Mouse (Mus musculus) spleen, adult 2 months (tissue): ENCODE data around the gene Igfbp7. TPM values are rescaled to one million over a fixed set of nuclear protein-coding genes. Genes with fewer than 3 reads are reported as not detected.

ENCODE experiments used
- DNase-seq, 2 experiments: peaks; one replicate each; pipeline versions ENCODE4 v3.0.0 to v3.0.0-alpha.2; 2012 to 2021; ENCODE audit warnings: low spot score in 2 of 2, low read depth in 1 of 2
- H3K27ac ChIP-seq: fragments of 200-500 bp; 2 replicates; pipeline ENCODE4 v1.5.1; 2012; ENCODE audit warnings: low read length, inconsistent platforms; ENCODE audit not compliant: insufficient read depth
- H3K27me3 ChIP-seq: fragments of 200-500 bp; 2 replicates; pipeline ENCODE4 v1.6.1; 2012; ENCODE audit warnings: mild to moderate bottlenecking, moderate library complexity, low read length, inconsistent platforms; ENCODE audit not compliant: control insufficient read depth, insufficient read depth
- H3K36me3 ChIP-seq: fragments of 200-500 bp; 2 replicates; pipeline ENCODE4 v1.6.1; 2012; ENCODE audit warnings: mild to moderate bottlenecking, low read length, inconsistent platforms; ENCODE audit not compliant: control insufficient read depth, insufficient read depth
- H3K4me1 ChIP-seq: fragments of 200-500 bp; 2 replicates; pipeline ENCODE4 v1.6.1; 2011; ENCODE audit warnings: inconsistent platforms; ENCODE audit not compliant: control insufficient read depth, insufficient read depth, insufficient read length
- H3K4me3 ChIP-seq: fragments of 200-500 bp; 2 replicates; pipeline ENCODE4 v1.5.1; 2011; ENCODE audit warnings: mild to moderate bottlenecking, inconsistent platforms; ENCODE audit not compliant: insufficient read depth, insufficient read length; ENCODE audit errors: extremely low read depth
- CTCF ChIP-seq: fragments of 200-500 bp; IDR thresholded peaks from 2 replicates; pipeline ENCODE4 v1.5.1; 2011; ENCODE audit warnings: mild to moderate bottlenecking, inconsistent platforms; ENCODE audit not compliant: insufficient read depth, insufficient read length, insufficient replicate concordance; ENCODE audit errors: extremely low read depth
- POLR2A ChIP-seq: fragments of 200-500 bp; IDR thresholded peaks from 2 replicates; pipeline ENCODE4 v1.6.1; 2011; ENCODE audit warnings: low read depth, low read length, inconsistent platforms
- WGBS: fragments of 180-500 bp; shearing (Covaris S2); methylation state at CpG from one replicate; pipeline ENCODE4 v1.1.7; 2018; 5-methylcytosine and 5-hydroxymethylcytosine counted together
- polyA plus RNA-seq: library from polyadenylated mRNA; depleted of rRNA; stranded (reverse); fragments of >200 nt; gene quantifications from 2 replicates; pipeline ENCODE4 v1.2.3, GENCODE M21; 2012

The Igfbp7 gene
- polyA plus RNA-seq, 1 experiment: 2,807 TPM

- no peaks in the 10 kb centered on the region for H3K36me3 ChIP-seq
- 93% methylated on average over 5 of the region's 5 CpGs for WGBS
- peaks cover 5% of the 10 kb centered on the region for H3K4me1 ChIP-seq
- TF ChIP-seq POLR2A (no peak), CTCF (no peak)
- no peaks in the 10 kb centered on the region for H3K27me3 ChIP-seq
- no peak overlapping the region for H3K4me3 ChIP-seq
- no peak overlapping the region for H3K27ac ChIP-seq
- no peak for DNase-seq
Observed at GRCm38 (mm10) chr5:77381686-77382085, 26.2 kb downstream of the Igfbp7 start.

GRCm38 (mm10) chr5:77381283-77381682 lies 26.6 kb downstream of the Igfbp7 start:
- TF ChIP-seq POLR2A: no peak
- no peak for TF ChIP-seq CTCF
- peaks cover 5% of the 10 kb centered on the region for H3K4me1 ChIP-seq
- no peaks in the 10 kb centered on the region for H3K27me3 ChIP-seq
- H3K36me3 ChIP-seq: no peaks in the 10 kb centered on the region
- no peak overlapping the region for H3K4me3 ChIP-seq
- 86% methylated on average over 7 of the region's 7 CpGs for WGBS
- no peak overlapping the region for H3K27ac ChIP-seq
- DNase-seq: no peak

GRCm38 (mm10) chr5:77380321-77380901 lies 27.4 kb downstream of the Igfbp7 start:
- WGBS: 91% methylated on average over 17 of the region's 17 CpGs
- TF ChIP-seq POLR2A: no peak
- TF ChIP-seq CTCF: no peak
- Histone ChIP-seq H3K27me3 (no peaks in the 10 kb centered on the region), H3K27ac (no peak overlapping the region), H3K4me3 (no peak overlapping the region), H3K36me3 (no peaks in the 10 kb centered on the region), H3K4me1 (peaks cover 5% of the 10 kb centered on the region)
- no peak for DNase-seq

- 84% methylated on average over 14 of the region's 14 CpGs for WGBS
- TF ChIP-seq CTCF: no peak
- no peak for TF ChIP-seq POLR2A
- no peak overlapping the region for H3K27ac ChIP-seq
- no peak overlapping the region for H3K4me3 ChIP-seq
- DNase-seq: no peak
- H3K36me3 ChIP-seq: no peaks in the 10 kb centered on the region
- H3K27me3 ChIP-seq: no peaks in the 10 kb centered on the region
- H3K4me1 ChIP-seq: peaks cover 5% of the 10 kb centered on the region
Observed at GRCm38 (mm10) chr5:77379434-77380135, 28.3 kb downstream of the Igfbp7 start.

- TF ChIP-seq POLR2A (no peak), CTCF (no peak)
Observed at GRCm38 (mm10) chr5:77378027-77378426, 29.8 kb downstream of the Igfbp7 start.

GRCm38 (mm10) chr5:77375546-77375945 lies 32.3 kb downstream of the Igfbp7 start:
- WGBS: 82% methylated on average over 4 of the region's 4 CpGs

More at GRCm38 (mm10) chr5:77378027-77378426, 29.8 kb downstream of the Igfbp7 start:
- H3K4me3 ChIP-seq: no peak overlapping the region
- no peak for DNase-seq
- no peak overlapping the region for H3K27ac ChIP-seq
- 81% methylated on average over 3 of the region's 3 CpGs for WGBS
- no peaks in the 10 kb centered on the region for H3K4me1 ChIP-seq
- H3K27me3 ChIP-seq: no peaks in the 10 kb centered on the region
- H3K36me3 ChIP-seq: no peaks in the 10 kb centered on the region

GRCm38 (mm10) chr5:77374945-77375344 lies 32.9 kb downstream of the Igfbp7 start:
- no peak overlapping the region for H3K4me3 ChIP-seq
- no peak for TF ChIP-seq CTCF
- no peak for TF ChIP-seq POLR2A
- peaks cover 9% of the 10 kb centered on the region; the same call in 1 of the 2 replicates for H3K4me1 ChIP-seq
- no peaks in the 10 kb centered on the region for H3K27me3 ChIP-seq
- no peaks in the 10 kb centered on the region for H3K36me3 ChIP-seq
- no peak overlapping the region for H3K27ac ChIP-seq
- 16% methylated on average over 3 of the region's 3 CpGs for WGBS
- DNase-seq: no peak

More at GRCm38 (mm10) chr5:77375546-77375945, 32.3 kb downstream of the Igfbp7 start:
- Histone ChIP-seq H3K27ac (0 out of 2 replicates have a peak overlapping the region, but pooled peaks have one; percentile 1), H3K4me3 (no peak overlapping the region), H3K27me3 (no peaks in the 10 kb centered on the region), H3K36me3 (no peaks in the 10 kb centered on the region), H3K4me1 (peaks cover 9% of the 10 kb centered on the region; the same call in 1 of the 2 replicates)
- no peak for DNase-seq
- no peak for TF ChIP-seq CTCF
- TF ChIP-seq POLR2A: no peak
